Mouse (Mus musculus): Measurements from ENCODE around the gene Timm10b. TPM values are rescaled to one million over a fixed set of nuclear protein-coding genes. Genes with fewer than 3 reads are reported as not detected.

The Timm10b gene
- polyA plus RNA-seq, 2 experiments = 136 to 202 TPM

DNA sequence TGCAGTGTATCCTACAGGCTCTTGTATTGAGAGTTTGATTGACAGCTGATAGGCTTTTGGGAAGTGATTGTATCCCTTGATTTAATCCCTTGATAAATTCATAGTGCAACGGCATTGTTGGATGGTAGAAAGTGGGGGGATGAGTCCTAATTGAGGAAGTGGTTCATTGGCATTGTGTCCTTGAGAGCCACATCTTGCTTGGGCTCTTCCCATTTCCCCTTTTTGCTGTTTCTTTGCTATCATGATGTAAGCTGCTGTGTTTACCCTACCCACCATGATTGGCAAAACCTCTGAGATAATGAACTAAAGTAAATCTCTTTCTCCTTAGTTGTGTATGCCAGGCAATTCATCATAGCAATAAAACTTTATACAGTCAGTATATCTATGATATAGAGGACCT is 51.0 kb downstream of the Timm10b start:
- H3K9ac ChIP-seq (ENCODE audit: low read depth, low read length, severe bottlenecking) = no peak overlapping the region
- TF ChIP-seq POLR2A (IDR thresholded peaks at IDR 0.05; ENCODE audit: borderline replicate concordance, extremely low read depth, insufficient read depth, insufficient read length) = no peak
- ATAC-seq (ENCODE audit: low FRiP score, low read depth) = no peak

More for the DNA sequence above, 51.0 kb downstream of the Timm10b start:
- Histone ChIP-seq H3K27ac (replicated peaks; ENCODE audit: low read depth, low read length) (no peak overlapping the region), H3K27me3 (ENCODE audit: control insufficient read depth, insufficient read depth, low read length) (no peaks in the 10 kb centered on the region), H3K4me2 (replicated peaks; ENCODE audit: low read depth, low read length, severe bottlenecking) (no peak overlapping the region), H3K4me3 (replicated peaks; ENCODE audit: low read length) (no peak overlapping the region), H3K9me3 (ENCODE audit: control insufficient read depth, low read length) (no peaks in the 10 kb centered on the region), H3K4me1 (ENCODE audit: control insufficient read depth, insufficient read depth, low read length) (no peaks in the 10 kb centered on the region), H3K36me3 (ENCODE audit: control insufficient read depth, insufficient read depth, low read length) (no peaks in the 10 kb centered on the region)
- no peak for DNase-seq (ENCODE audit: low spot score)
- WGBS = 79% methylated on average over 1 of the region's 1 CpGs

Other genes starting within 250 kb of the Timm10b start
- gene Fam160a2, start 240.0 kb upstream of the Timm10b start, polyA plus RNA-seq (2012; rRNA removed) = 45.7 and 58.7 TPM in 2 replicates
- 39.3 and 41.2 TPM in 2 replicates for gene Fam160a2, start 240.0 kb upstream of the Timm10b start, polyA plus RNA-seq (2014; fragmentation: Nextera tagmentation; extraction: Ambion mirVana)
- gene Cnga4, start 235.5 kb upstream of the Timm10b start, polyA plus RNA-seq (2012; rRNA removed) = 0.05 and 0.06 TPM in 2 replicates
- gene Cnga4, start 235.5 kb upstream of the Timm10b start, polyA plus RNA-seq (2014; fragmentation: Nextera tagmentation; extraction: Ambion mirVana) = 0.12 TPM in 1 of 2 replicates, not detected in the other
- gene Cckbr, start 214.3 kb upstream of the Timm10b start, polyA plus RNA-seq (2012; rRNA removed) = 0.03 TPM in 1 of 2 replicates, not detected in the other
- not detected in 2 replicates for gene Cckbr, start 214.3 kb upstream of the Timm10b start, polyA plus RNA-seq (2014; fragmentation: Nextera tagmentation; extraction: Ambion mirVana)
- 60.5 and 65.0 TPM in 2 replicates for gene Cavin3, start 157.8 kb upstream of the Timm10b start, polyA plus RNA-seq (2012; rRNA removed)
- gene Cavin3, start 157.8 kb upstream of the Timm10b start, polyA plus RNA-seq (2014; fragmentation: Nextera tagmentation; extraction: Ambion mirVana) = 104 and 113 TPM in 2 replicates
- gene Smpd1, start 85.7 kb upstream of the Timm10b start, polyA plus RNA-seq (2012; rRNA removed) = 33.7 and 45.5 TPM in 2 replicates
- gene Smpd1, start 85.7 kb upstream of the Timm10b start, polyA plus RNA-seq (2014; fragmentation: Nextera tagmentation; extraction: Ambion mirVana) = 49.5 and 52.3 TPM in 2 replicates
- gene Apbb1, start 58.4 kb upstream of the Timm10b start, polyA plus RNA-seq (2012; rRNA removed) = 55.1 and 80.3 TPM in 2 replicates
- gene Apbb1, start 58.4 kb upstream of the Timm10b start, polyA plus RNA-seq (2014; fragmentation: Nextera tagmentation; extraction: Ambion mirVana) = 30.3 and 34.5 TPM in 2 replicates
- gene Hpx, start 39.9 kb upstream of the Timm10b start, polyA plus RNA-seq (2012; rRNA removed) = 0.96 and 1.1 TPM in 2 replicates
- gene Hpx, start 39.9 kb upstream of the Timm10b start, polyA plus RNA-seq (2014; fragmentation: Nextera tagmentation; extraction: Ambion mirVana) = 0.26 TPM in 1 of 2 replicates, not detected in the other
- gene Trim3, start 6.5 kb upstream of the Timm10b start, polyA plus RNA-seq (2012; rRNA removed) = 68.3 and 77.4 TPM in 2 replicates
- gene Trim3, start 6.5 kb upstream of the Timm10b start, polyA plus RNA-seq (2014; fragmentation: Nextera tagmentation; extraction: Ambion mirVana) = 35.1 and 37.0 TPM in 2 replicates
- gene Arfip2, start 360 bp downstream of the Timm10b start, polyA plus RNA-seq (2012; rRNA removed) = 181 and 182 TPM in 2 replicates
- gene Arfip2, start 360 bp downstream of the Timm10b start, polyA plus RNA-seq (2014; fragmentation: Nextera tagmentation; extraction: Ambion mirVana) = 106 and 110 TPM in 2 replicates
- gene Gm45799, start 496 bp downstream of the Timm10b start, polyA plus RNA-seq (2012; rRNA removed) = 173 and 186 TPM in 2 replicates
- gene Gm45799, start 496 bp downstream of the Timm10b start, polyA plus RNA-seq (2014; fragmentation: Nextera tagmentation; extraction: Ambion mirVana) = 37.8 and 40.4 TPM in 2 replicates
- gene Dnhd1, start 10.8 kb downstream of the Timm10b start, polyA plus RNA-seq (2012; rRNA removed) = 10.9 and 12.1 TPM in 2 replicates
- gene Dnhd1, start 10.8 kb downstream of the Timm10b start, polyA plus RNA-seq (2014; fragmentation: Nextera tagmentation; extraction: Ambion mirVana) = 1.4 and 1.8 TPM in 2 replicates
- gene Ilk, start 96.5 kb downstream of the Timm10b start, polyA plus RNA-seq (2012; rRNA removed) = 317 and 333 TPM in 2 replicates
- 353 and 358 TPM in 2 replicates for gene Ilk, start 96.5 kb downstream of the Timm10b start, polyA plus RNA-seq (2014; fragmentation: Nextera tagmentation; extraction: Ambion mirVana)
- gene Rrp8, start 97.3 kb downstream of the Timm10b start, polyA plus RNA-seq (2012; rRNA removed) = 23.9 and 27.6 TPM in 2 replicates
- gene Rrp8, start 97.3 kb downstream of the Timm10b start, polyA plus RNA-seq (2014; fragmentation: Nextera tagmentation; extraction: Ambion mirVana) = 31.0 and 34.6 TPM in 2 replicates
- gene Taf10, start 104.3 kb downstream of the Timm10b start, polyA plus RNA-seq (2012; rRNA removed) = 251 and 282 TPM in 2 replicates
- gene Taf10, start 104.3 kb downstream of the Timm10b start, polyA plus RNA-seq (2014; fragmentation: Nextera tagmentation; extraction: Ambion mirVana) = 155 and 163 TPM in 2 replicates
- gene Tpp1, start 112.2 kb downstream of the Timm10b start, polyA plus RNA-seq (2012; rRNA removed) = 58.5 and 79.8 TPM in 2 replicates
- 64.8 and 64.9 TPM in 2 replicates for gene Tpp1, start 112.2 kb downstream of the Timm10b start, polyA plus RNA-seq (2014; fragmentation: Nextera tagmentation; extraction: Ambion mirVana)
- 48.6 and 72.0 TPM in 2 replicates for gene Dchs1, start 147.6 kb downstream of the Timm10b start, polyA plus RNA-seq (2012; rRNA removed)
- gene Dchs1, start 147.6 kb downstream of the Timm10b start, polyA plus RNA-seq (2014; fragmentation: Nextera tagmentation; extraction: Ambion mirVana) = 28.5 and 34.7 TPM in 2 replicates
- 247 and 307 TPM in 2 replicates for gene Mrpl17, start 171.0 kb downstream of the Timm10b start, polyA plus RNA-seq (2012; rRNA removed)
- gene Mrpl17, start 171.0 kb downstream of the Timm10b start, polyA plus RNA-seq (2014; fragmentation: Nextera tagmentation; extraction: Ambion mirVana) = 315 and 337 TPM in 2 replicates

Measured in limb, embryonic 14.5 days (tissue).